Mouse (Mus musculus) heart, adult 2 months (tissue): ENCODE results near the gene Galnt11.

Experiments used
- CTCF ChIP-seq: fragments of 200-600 bp; IDR thresholded peaks from 2 replicates; pipeline ENCODE4 v1.8.1; 2022; ENCODE audit warnings: antibody characterized with exemption, mild to moderate bottlenecking, moderate library complexity
- EP300 ChIP-seq: fragments of 200-500 bp; IDR thresholded peaks from 2 replicates; pipeline ENCODE4 v1.6.1; 2011; ENCODE audit warnings: low read depth, low read length, control low read depth; ENCODE audit not compliant: insufficient read depth
- POLR2A ChIP-seq: fragments of 200-500 bp; IDR thresholded peaks from 2 replicates; pipeline ENCODE4 v1.6.1; 2011; ENCODE audit warnings: mild to moderate bottlenecking, low read depth, low read length, control low read depth; ENCODE audit not compliant: insufficient read depth

- TF ChIP-seq EP300: no peak
- TF ChIP-seq POLR2A: no peak
- no peak for TF ChIP-seq CTCF
Observed at GRCm38 (mm10) chr5:25275629-25276028, 53.9 kb downstream of the Galnt11 start.
